Mouse (Mus musculus): ENCODE data around the gene Olfr1150-ps1.

Gene Olfr1150-ps1

GRCm38 (mm10) chr2:87843693-87844092, at the start of gene Olfr1150-ps1:
Gene Olfr1150-ps1 (plus strand): TSS chr2:87843993.
- DNase-seq (ENCODE audit: low spot score), result no peak

DNA sequence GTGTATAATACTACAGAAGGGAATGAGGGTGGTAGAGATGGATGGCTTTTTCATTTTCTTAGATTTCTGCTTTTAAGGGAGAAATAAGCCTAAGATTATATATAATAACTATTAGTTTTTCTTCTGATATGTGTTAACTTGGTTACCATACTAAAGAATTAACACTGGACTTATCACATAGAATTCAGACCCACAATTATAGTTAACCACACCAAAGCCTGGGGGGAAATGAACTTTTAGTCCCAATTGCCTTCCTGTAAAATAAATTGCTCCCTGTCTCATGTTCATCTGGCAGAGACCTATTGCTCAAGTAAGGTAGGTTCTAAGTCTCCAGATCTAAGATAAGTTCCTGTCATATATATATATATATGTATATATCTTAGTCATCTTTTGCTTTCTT, 43.5 kb upstream of the Olfr1150-ps1 start, which contains the start of gene Olfr1143:
Gene Olfr1143, plus strand, starts transcription at position 301 of the 400 bp plus-strand sequence.
- DNase-seq (ENCODE audit: low spot score), result no peak

DNA sequence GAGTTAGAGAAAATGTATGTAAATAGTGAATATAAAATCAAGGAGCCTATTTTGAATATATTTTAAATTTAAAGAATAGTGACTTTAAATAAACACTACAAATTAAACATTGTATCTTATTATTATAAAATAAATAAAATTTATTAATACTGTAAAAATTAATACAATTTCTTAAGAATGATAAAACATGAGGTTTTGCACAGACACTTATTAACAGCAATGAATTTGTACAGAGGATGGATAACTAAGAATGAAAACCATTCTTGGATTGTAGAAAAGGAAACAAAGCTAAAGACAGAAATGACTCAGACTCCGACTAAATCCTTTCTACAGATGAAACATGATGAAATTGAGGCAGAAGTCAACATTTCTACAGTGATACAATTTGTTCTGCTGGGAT, 34.3 kb upstream of the Olfr1150-ps1 start, which contains the start of gene Olfr1145:
Gene Olfr1145, plus strand, starts transcription at position 301 of the 400 bp plus-strand sequence.
- no peak for DNase-seq (ENCODE audit: low spot score)

DNA sequence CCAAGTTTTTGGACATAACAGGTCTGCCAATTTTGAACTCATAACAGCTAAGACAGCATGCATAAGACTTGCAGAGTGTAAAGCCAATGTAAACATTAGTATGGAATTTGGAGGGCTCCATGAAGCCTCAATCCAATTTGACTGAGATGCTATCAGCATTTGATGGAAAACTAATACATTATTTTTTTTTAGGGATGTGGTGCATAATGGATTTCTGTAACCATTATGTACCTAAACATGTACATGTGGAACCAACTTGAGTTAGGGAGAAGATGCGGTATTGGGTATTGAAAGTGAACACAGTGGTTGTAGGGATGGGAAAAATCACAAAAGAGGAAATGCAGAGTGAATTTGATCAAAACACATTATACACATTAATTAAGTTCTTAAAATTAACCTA, 13.6 kb upstream of the Olfr1150-ps1 start, which contains the start of gene Olfr1148:
Gene Olfr1148, plus strand, starts transcription at position 301 of the 400 bp plus-strand sequence.
- no peak for DNase-seq (ENCODE audit: low spot score)

DNA sequence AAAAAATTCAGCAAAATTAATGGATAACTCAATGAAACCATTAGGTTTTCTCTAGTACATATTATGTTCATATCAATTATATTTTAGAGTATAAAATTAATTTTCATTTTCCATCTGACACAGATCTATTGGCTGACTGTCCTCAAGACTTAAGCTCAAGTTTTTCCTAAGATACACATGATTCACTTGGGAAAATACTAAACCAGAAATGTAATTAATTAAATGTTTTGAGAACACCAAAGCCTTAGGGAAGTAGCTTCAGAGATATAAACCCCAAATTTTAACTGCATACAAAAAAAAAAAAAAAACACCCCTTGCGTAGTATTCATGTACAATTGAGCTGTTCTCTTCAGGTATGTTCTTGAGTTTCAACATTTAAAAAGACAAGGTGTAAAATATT, 11.8 kb downstream of the Olfr1150-ps1 start, which contains the start of gene Olfr1151:
Gene Olfr1151, plus strand, starts transcription at position 301 of the 400 bp plus-strand sequence.
- DNase-seq (ENCODE audit: low spot score), result no peak

- DNase-seq (ENCODE audit: low spot score), result no peak
Measured at GRCm38 (mm10) chr2:87866192-87866591, 22.4 kb downstream of the Olfr1150-ps1 start, which contains the start of gene Olfr1152. Gene Olfr1152 (plus strand): TSS chr2:87866492.

DNA sequence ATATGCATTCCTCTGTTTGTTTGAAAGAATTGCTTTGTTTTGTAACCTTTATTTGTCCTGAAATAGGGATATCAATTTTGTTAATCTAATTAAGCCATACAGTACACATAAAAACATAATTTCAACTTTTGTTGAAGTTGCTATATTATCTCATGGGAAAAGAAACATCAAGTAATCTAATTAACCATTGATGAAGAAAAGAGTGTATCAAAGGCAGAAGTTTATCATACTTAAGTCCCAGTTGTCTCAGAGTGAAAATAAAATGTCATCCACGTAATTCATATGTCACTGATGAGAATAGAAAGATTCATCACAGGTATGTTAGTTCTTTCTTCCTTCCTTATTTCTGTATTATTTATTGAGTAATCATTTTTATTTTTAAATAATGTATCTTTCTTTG, 50.9 kb downstream of the Olfr1150-ps1 start, which contains the start of gene Olfr1153:
Gene Olfr1153, plus strand, starts transcription at position 301 of the 400 bp plus-strand sequence.
- no peak for DNase-seq (ENCODE audit: low spot score)
